Comparison of ENCODE assay signal across 15 mouse cellular contexts in genomic region chr9:7992651-7993050, GRCm38 (mm10). TPM values are rescaled to one million over a fixed set of nuclear protein-coding genes. Genes with fewer than 3 reads are reported as not detected.
DNase-seq lines count a peak whose midpoint lies in the region; ATAC-seq lines count a peak whose summit lies in the region.
"Had no signal": no experiment of that assay in that cellular context is flagged by ENCODE, and none has a peak within 500 bp of the region (broad histone marks: within the 10 kb centered on the region; RNA-seq: fewer than 3 reads in every experiment).

No protein-coding gene starts in this region.

- no peak overlapping the region for H3K27ac ChIP-seq in hindbrain, embryonic 16.5 days (ENCODE audit: low read depth, low read length)
- H3K27ac ChIP-seq: neural tube, embryonic 12.5 days had no signal

- 68% methylated on average over 3 of the region's 3 CpGs for WGBS in hindbrain, embryonic 16.5 days

- no peaks in the 10 kb centered on the region for H3K36me3 ChIP-seq in hindbrain, embryonic 16.5 days (ENCODE audit: control insufficient read depth, insufficient read depth, low read length)

- no peak overlapping the region for H3K4me2 ChIP-seq in hindbrain, embryonic 16.5 days (ENCODE audit: low read length)
- H3K4me2 ChIP-seq: liver, embryonic 11.5 days; neural tube, embryonic 12.5 days had no signal

- no peaks in the 10 kb centered on the region for H3K9me3 ChIP-seq in hindbrain, embryonic 16.5 days (ENCODE audit: control insufficient read depth, low read length)
- H3K9me3 ChIP-seq: neural tube, embryonic 12.5 days had no signal

- H3K9ac ChIP-seq in hindbrain, embryonic 16.5 days (ENCODE audit: low read depth, low read length): no peak overlapping the region
- H3K9ac ChIP-seq: neural tube, embryonic 12.5 days had no signal

- intact Hi-C loops in heart, postnatal 36 days (cut with DNase I): no loop called here

- no peak for ATAC-seq in hindbrain, embryonic 16.5 days
- ATAC-seq: inflammation-experienced regulatory T-cells, adult 6 months; midbrain, embryonic 16.5 days had no signal

- H3K27me3 ChIP-seq in hindbrain, embryonic 16.5 days (replicated peaks; ENCODE audit: control insufficient read depth, insufficient read depth, low read length): no peaks in the 10 kb centered on the region
- H3K27me3 ChIP-seq: neural tube, embryonic 12.5 days had no signal

- no peak overlapping the region for H3K4me3 ChIP-seq in hindbrain, embryonic 16.5 days (ENCODE audit: low read length)
- H3K4me3 ChIP-seq: neural tube, embryonic 12.5 days had no signal

- H3K4me1 ChIP-seq in hindbrain, embryonic 16.5 days (ENCODE audit: control insufficient read depth, insufficient read depth, low read depth, low read length): no peaks in the 10 kb centered on the region
- H3K4me1 ChIP-seq: neural tube, embryonic 12.5 days had no signal

- peak; percentile 45 for DNase-seq in adrenal gland, postnatal 10 days
- DNase-seq in adrenal gland, adult 8-10 months: no peak
- peak; percentile 42 for DNase-seq in kidney, postnatal 14 days
- no peak for DNase-seq in kidney, postnatal 4 days
- peak; percentile 38 for DNase-seq in adrenal gland, postnatal 25 days
- DNase-seq in heart, postnatal 36 days: peak; percentile 47 to 48
- DNase-seq in testis, postnatal 14 days (ENCODE audit: low spot score): no peak
- DNase-seq: cerebellum, adult 18-20 months; layer of hippocampus, adult 9-11 months; thymus, postnatal 14 days had no signal

RNA-seq across cellular contexts. Expression of gene Yap1, which starts 11.7 kb away (rescaled TPM):
- total RNA-seq in adrenal gland, postnatal 10 days (2021): 10 to 100 TPM; 64.3 to 69.4 TPM
- total RNA-seq in adrenal gland, adult 8-10 months (2022): 10 to 100 TPM; 68.4 to 87.2 (median 83.9) TPM
- 81.7 and 83.4 TPM in 2 replicates for total RNA-seq in adrenal gland, postnatal 25 days (2021)
- total RNA-seq in heart, postnatal 36 days (2021): 10 to 100 TPM; 63.1 to 64.9 TPM
- 6.7 and 9.8 TPM in 2 replicates for polyA plus RNA-seq in hindbrain, embryonic 16.5 days (2015; fragmentation: Nextera tagmentation; extraction: Ambion mirVana)
- polyA plus RNA-seq: inflammation-experienced regulatory T-cells, adult 6 months had no signal

RNA-seq across cellular contexts. Expression of gene Cfap300, which starts 50.0 kb away (rescaled TPM):
- total RNA-seq in adrenal gland, postnatal 10 days (2021): 1 to 10 TPM; 4.8 to 7.1 TPM
- 1 to 10 TPM; 2.5 to 5.9 (median 3.8) TPM for total RNA-seq in adrenal gland, adult 8-10 months (2022)
- total RNA-seq in adrenal gland, postnatal 25 days (2021): 2.9 and 4.0 TPM in 2 replicates
- total RNA-seq in heart, postnatal 36 days (2021): 1 to 10 TPM in 1 of 2 experiments, under 1 TPM in 1; 0.80 to 1.3 TPM
- polyA plus RNA-seq in hindbrain, embryonic 16.5 days (2015; fragmentation: Nextera tagmentation; extraction: Ambion mirVana): 13.5 and 16.9 TPM in 2 replicates

Comparison
In these comparisons a context has a peak if more than half of its experiments do, and no peak if none do; other contexts are left out.
1. DNase-seq: peak in adrenal gland, postnatal 10 days (single experiment), kidney, postnatal 14 days (single experiment), adrenal gland, postnatal 25 days (single experiment) and heart, postnatal 36 days (2 of 2); none in adrenal gland, adult 8-10 months (single experiment), kidney, postnatal 4 days (0 of 2) and testis, postnatal 14 days (single experiment).